Mouse (Mus musculus) spleen, adult 18-20 months (tissue): Measurements from ENCODE around the gene Pkd1.

ENCODE experiments used
- DNase-seq, 2 experiments: peaks; one replicate each; pipeline ENCODE4 v3.0.0; 2022; ENCODE audit warnings: mixed read lengths in 2 of 2

Pkd1 gene

DNA sequence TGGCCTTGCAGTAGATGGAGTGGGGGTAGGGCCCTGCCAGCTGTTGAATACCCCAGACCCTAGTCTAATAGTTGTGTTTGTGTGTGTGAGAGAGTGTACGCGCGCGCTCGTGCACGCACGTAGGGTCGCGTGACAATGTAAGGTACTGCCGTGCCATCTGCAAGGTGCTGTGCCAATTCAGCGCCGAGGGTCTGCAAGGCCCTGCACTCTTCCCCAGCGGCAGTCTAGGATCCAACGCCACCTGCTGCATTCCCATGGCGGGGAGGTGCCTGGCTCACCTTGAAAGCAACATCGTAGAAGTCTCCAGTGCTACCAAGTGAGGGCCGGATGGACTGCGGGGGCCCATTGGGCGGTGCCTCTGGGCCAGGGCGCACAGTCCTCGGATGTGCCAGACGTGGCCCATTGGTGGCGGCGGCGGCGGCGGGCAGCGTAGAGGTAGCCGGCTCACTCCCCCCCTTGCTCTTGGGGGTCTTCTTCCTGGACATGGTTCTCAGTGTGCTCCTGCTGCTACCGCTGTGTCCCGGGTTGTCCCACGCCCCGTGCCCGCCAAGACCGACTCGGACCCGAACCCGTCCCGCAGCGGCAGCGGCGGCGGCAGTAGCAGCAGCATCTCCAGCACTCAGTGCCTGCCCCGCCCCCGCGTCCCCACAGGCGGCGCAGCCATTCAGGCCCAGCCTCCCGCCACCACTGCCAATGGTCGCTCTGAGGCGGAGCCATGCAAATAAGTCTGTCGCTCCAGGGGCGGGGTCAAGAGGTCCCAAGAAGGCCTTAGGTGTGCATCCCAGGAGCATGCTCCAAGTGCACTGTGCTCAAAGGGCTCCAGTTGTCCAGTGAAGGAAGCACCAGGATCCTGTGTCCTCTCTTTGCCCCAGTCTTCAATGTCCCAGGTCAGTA lies 16.3 kb upstream of the Pkd1 start:
- DNase-seq = peak; percentile 74 to 80

DNA sequence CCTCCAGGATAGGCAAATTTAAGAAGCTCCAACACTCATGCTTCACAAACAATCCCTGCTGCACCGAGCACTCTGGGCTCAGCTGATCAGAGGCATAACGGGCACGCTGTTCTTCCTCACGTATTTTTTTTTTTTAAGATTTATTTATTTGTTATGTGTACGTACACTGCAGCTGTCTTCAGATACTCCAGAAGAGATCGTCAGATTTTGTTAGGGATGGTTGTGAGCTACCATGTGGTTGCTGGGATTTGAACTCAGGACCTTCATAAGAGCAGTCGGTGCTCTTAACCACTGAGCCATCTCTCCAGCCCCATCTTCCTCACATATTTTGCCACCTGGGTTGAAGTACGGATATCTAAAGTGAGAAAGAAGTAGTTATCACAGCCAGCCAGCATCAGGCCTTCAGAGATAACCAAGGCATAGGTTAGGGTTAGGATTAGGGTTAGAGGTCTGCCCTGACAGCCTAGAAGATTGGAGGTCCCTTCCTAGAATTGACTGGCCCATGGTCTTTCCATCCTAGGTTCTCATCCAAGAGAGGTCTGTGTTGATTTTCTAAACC lies 15.4 kb upstream of the Pkd1 start, which contains the start of gene Rab26:
Gene Rab26 (minus strand): TSS at position 51 of the 559 bp plus-strand sequence.
- DNase-seq = no peak

DNA sequence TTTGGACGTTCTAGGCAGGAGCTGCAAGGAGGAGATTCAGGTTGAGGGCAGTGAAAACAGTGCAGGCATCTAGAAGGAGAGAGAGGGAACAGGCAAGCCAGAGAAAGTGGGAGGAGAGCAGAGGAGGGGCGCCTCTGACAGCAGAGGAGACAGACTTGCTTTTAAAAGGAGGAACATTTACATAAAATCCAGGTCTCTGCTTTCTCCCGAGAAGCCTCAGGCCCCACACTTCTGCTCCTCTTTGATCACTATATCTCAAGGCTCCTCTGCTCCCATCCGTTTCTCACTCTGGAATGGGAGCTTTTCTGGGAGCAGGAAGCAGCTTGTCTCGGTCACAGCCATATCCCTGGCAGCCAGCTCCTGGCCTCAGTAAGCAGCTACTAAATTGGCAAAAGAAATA lies 14.3 kb upstream of the Pkd1 start:
- no peak for DNase-seq

DNA sequence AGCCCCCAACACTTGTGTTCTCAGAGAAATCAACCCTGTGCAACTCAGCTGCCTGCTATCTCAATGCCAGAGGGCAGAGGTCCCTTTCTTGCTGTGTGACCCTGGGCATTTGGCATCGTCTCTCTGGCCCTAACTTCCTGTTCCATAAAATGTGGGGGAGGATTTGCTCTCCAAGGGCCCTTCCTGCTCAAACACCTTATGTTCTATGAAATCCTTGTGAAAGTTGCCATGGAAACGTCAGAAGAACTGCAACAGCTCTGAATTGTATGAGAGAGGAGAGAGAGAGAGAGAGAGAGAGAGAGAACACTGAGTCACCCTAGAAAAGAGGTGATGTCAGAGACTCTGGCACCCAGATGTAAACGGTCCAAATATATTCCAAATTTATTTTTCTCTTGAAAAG lies 12.1 kb upstream of the Pkd1 start:
- no peak for DNase-seq

DNA sequence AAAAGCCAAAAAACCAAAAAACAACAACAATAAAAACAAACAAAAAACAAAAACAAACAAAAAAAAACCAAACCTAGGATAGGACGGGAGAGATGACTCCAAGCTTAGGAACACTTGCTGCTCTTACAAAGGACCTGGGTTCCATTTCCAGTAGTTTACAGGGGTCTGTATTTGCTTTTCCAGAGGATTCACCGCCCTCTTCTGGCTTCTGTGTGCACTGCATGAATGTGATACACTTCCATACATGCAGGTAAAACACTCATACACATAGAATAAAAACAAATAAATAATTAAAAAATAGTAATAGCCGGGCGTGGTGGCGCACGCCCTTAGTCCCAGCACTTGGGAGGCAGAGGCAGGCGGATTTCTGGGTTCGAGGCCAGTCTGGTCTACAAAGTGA lies 10.7 kb upstream of the Pkd1 start:
- peak; percentile 29 to 61 for DNase-seq

DNA sequence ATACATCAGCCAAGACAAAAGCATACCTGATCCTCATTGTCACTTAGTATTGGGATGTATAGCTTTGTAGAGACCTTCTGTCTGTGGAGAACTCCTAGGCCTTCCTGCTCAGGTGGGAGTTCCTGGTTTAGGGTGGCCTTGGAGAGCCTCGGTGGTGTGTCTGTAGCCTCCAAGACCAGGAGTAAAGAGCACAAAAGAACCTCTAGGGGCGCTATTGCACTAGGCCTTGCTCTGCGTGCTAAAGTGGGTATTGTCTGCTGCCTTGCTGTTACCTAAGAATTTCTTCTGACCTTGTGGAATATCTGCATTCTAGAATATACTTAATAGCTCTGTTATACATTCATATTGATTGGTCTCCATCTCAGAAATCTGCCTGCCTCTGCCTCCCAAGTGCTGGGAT lies 9.3 kb upstream of the Pkd1 start:
- DNase-seq = peak in 1 of 2 experiments; percentile 41

DNA sequence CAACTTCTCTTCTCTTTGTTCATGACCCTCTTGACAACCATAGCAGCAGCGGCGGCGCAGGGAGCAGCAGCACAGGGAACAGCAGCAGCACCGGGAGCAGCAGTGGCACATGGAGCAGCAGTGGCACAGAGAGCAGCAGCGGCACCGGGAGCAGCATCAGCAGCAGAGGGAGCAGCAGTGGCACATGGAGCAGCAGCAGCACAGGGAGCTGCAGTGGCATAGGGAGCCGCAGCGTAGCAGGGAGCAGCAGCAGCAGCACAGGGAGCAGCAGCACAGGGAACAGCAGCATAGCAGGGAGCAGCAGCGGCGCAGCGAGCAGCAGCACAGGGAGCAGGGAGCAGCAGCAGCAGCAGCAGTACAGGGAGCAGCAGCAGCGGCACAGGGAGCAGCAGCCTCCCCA lies 5.0 kb upstream of the Pkd1 start:
- DNase-seq = no peak

DNA sequence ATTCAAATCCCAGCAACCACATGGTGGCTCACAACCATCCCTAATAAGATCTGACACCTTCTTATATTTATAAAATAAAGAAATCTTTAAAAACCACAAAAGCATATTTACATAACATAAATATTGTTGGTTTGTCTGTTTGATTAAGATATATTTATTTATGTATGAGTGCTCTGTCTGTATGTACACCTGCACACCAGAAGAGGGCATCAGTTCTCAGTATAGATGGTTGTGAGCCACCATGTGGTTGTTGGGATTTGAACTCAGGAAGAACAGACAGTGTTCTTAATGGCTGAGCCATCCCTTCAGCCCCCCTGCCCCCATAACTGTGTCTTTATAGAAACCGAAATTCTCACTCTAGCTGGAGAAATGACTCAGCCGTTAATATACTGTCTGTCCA lies 4.4 kb upstream of the Pkd1 start:
- DNase-seq = no peak

DNA sequence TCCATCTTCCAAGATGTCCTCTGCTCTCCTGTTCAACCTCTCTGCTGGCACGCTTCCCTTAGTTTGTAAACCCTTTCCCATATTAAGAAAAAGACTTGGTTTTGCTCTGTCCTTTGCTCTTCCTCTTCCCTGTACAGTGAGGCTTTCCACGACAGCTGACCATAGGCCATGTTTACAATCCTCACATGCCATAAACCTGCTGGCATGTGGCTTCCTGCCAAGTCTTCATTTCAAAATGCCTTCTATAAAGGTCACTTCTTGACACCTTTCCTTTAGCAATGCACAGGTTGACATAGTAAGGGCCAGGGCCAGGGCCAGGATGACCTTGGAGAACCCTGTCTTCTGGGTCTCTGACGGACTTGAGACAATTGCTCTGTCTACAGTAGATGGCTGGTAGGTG lies 3.4 kb upstream of the Pkd1 start:
- no peak for DNase-seq

DNA sequence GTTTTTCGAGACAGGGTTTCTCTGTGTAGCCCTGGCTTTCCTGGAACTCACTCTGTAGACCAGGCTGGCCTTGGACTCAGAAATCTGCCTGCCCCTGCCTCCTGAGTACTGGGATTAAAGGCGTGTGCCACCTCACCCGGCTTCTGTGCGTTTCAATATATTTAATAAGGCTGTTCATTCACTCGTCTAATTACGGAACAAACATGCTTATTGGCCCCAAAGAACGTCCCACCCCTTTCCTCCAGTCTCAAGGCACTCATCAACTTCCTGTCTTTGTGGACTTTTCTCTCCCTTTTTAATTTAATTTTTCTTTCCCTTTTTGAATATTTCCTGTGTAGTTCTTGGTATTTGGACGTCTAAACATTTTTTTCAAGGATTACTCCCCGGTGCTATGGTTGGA lies 1.2 kb upstream of the Pkd1 start:
- DNase-seq = peak in 1 of 2 experiments; percentile 47

DNA sequence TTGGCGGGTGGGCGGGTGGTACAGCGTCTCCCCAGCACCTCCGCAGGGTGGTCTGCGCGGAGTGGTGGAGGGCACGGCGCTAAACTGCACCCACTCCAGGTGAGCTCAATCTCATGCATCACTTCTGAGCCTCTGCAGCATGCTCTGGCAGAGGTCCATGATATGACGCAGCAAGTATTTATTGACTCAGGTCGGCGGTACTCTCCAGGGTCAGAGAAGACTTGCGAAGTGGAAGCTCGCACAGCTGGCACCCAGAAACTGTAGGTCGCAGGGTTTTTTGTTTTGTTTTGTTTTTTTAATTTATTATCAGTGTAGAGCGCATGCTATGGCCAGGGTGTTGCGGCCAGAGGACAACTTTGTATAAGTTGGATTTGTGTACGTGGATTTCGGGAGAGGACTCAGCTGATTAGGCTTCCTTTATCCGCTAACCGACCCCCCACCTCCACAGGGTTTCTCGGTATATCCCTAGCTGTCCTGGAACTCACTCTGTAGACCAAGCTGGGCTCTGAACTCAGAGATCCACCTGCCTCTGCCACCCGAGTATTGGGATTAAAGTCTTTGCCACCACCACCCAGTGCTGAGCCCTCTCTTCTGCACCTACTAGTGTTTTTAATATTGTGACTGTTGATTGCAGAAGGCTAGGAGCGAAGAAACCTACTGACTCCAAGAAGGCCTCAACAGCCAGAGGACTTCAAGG lies 565 bp upstream of the Pkd1 start:
- peak; percentile 35 to 54 for DNase-seq

DNA sequence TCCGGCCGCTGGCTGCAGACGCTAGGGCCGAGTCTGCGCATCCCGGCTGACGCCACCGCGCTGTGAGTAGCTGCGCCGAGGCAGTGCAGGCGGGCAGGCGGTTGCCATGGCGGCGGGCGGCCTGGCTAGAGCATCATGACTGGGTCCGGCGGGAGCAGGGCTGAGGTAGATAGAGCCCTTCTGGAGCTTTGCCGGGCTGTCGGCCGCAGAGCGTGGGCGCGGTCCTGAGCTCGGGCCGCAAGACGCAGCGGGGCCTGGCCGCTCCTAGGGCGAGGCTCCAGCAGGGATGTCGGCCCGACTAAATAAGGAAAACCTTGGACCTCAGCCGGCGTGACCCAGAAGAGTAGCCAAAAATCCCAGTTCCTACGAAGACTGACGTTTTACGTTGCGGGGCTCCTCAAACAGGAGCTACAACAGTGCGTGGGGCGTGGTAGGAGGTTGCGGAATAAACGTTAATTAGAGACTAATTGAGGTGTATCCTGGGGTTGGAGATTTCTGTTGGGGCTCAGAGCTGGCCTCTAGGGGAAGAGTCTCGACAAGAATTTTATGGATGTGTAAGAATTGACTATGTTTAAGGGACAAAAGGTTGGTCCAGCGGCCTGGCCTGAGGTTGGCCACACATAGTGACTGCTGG lies 899 bp downstream of the Pkd1 start:
- DNase-seq = peak; percentile 61 to 67

DNA sequence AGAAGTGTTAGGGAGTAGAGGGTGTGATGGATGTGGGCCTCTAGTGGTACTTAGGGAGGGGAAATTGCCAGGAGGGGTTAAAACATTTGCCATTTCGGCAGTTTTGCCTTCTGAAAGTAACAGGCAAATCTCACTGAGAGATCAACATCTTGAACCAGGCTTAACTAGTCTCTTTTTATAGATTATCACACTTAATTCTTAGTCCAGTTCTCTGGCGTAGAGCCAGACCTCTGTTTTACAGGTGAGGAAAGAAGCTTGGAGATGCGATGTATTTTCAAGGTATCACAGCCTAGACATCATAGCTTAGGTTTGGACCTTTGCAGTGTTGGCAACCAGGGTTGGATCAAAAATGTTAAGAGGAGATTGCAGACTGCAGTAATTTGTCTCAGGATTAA lies 1.4 kb downstream of the Pkd1 start:
- DNase-seq = no peak

DNA sequence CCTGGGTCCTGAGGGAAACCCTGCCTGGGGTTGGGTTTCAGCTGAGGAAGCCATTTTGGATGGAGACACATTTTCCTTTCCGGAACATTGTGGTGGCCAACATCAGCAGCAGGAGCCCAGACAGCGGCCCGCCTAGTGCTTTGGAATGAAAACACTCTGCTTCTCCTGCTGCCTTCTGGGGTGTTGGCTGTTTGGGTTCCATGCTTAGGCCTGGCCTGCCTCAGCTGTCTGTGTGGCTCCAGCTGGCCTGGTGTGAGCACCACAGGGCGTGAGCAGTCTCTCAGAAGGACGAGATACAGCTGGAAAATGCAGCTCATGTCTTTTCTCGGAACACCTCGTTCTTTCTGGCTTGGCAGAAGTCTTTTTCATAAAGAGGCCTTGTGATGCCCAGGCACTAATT lies 7.5 kb downstream of the Pkd1 start:
- no peak for DNase-seq

DNA sequence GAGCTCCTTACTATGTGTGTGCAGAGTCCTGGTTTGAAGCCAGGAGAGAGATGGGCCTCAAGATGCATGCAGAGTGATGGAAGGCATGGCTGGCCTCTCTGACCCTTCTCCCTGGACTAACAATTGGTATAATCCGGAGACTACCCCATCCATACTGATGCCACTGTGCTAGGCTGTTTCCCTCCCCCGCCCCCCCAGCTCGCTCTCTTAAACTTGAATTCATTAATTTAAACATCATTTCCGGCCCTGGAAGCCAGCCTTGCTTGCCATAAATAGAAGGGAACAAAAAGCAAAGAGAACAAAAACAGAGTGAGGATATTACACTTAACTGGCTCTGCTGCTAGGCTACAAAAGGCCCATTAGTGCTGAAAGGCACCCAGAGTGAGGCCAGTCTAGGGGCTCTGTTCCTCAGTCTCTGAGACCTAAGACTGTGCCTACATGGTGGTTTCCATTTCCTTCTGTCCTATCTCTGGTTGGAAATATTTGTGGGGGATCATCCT lies 9.0 kb downstream of the Pkd1 start:
- DNase-seq = no peak

DNA sequence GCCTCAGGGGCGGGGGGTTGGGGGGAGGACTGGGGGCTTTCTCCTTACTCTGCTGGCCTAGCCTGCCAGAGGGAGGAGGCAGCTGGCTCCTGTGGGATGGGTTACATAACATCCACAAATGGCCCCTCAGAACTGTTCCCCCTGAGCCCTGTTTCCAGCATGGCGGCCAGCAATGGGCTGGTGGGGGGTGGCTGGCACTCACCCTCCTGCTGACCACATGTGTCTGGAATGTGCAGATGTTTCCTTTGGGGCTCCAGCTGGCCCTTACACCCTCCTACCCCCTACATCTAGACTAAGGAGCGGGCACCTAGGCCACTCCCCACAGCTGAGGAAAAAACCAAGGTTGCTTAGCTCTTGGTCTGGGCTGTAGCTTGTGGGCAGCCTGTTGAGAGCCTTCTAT lies 9.5 kb downstream of the Pkd1 start:
- no peak for DNase-seq

DNA sequence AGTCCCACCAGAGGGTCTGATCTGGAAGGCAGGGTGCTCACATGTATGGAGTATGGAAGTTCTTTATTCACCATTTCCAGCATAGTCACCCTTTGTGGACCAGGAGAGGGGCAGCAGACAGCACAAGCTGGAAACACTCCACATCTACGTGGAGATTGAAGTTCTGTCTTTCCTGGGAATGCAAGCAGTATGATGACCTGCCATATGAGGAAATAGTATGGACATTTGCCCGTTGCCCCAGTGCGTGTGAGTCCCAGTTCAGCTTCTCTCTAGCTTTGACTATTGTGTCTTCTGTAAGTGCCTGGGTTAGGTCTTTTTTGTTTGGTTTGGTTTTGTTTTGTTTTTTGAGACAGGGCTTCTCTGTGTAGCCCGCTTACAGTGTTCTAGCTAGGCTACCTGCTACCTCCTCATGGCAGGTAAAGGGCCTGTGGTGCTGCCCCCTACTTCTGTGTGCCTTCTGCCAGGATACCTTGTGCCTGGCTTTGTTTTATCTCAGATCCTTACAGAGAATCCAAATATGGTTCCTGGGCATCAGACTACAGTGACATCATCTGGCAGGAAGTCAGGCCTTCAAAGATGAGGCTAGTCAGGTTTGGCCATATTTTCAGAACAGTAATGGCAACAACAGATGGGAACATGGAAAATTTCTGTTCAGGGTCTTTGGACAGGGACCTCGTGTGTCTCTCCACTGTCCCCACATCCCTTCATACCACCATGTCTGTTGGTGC lies 10.8 kb downstream of the Pkd1 start:
- DNase-seq = no peak

DNA sequence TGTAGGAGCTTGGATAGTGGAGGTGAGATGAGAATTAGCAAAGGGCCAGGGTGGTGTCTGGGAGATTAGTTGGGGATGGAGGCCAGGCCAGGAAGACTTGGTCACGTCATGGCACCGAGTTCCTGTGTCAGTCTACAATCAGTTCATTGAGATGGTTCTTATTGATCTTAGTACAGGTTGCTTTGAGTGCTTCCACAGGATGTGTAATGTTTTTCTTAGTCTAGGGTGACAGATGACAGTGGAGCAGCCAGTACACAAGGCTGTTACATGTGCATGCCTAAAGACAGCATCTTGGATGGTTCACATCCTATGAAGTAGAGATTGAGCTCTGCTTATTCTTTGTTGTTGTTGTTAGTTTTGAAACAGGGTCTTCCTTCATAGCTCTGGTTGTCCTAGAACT lies 12.0 kb downstream of the Pkd1 start:
- no peak for DNase-seq

DNA sequence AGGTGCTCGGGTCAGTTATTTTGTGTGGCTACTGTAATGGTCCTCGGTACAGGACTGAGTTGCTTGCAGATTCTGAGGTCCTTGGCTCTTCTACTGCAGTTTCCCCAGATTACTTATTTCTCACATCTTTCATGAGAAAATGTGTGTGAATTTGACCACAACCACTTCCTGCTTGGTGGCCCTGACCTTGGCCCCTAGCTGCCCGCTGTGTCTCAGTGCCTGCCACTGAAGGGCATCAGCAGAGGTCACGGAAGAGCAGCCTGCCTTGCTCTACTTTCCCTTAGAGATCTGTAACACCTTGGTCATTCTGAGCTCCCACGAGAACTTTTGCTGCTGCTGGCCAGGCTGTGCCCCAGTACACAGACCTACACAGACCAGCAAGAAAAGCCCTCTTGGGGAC lies 14.0 kb downstream of the Pkd1 start:
- no peak for DNase-seq

DNA sequence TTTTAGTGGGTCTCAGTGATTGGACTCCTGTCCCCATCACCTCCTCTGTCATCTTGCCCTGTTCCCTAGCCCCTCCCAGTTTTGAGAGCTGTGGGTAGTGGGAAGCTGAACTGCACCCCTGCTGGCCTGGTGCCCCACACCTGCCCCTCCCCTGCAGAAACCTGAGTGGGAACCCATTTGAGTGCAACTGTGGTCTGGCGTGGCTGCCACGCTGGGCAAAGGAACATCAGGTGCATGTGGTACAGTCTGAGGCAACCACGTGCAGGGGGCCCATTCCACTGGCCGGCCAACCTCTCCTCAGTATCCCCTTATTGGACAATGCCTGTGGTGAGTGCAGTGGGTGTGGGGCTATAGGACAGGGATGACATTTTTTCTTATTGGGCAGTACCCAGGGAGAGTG lies 14.8 kb downstream of the Pkd1 start:
- DNase-seq = no peak

DNA sequence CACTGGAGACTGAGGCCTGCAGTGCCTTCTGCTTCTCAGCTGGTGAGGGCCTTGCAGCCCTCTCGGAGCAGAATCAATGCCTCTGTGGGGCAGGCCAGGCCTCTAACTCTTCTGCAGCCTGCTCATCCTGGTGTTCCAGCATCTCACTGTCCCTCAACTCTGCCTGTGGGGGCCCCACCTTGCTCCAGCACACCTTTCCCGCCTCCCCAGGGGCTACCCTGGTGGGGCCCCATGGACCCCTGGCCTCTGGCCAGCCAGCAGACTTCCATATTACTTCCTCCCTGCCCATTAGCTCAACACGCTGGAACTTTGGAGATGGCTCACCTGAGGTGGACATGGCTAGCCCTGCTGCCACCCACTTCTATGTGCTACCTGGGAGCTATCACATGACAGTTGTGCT lies 15.5 kb downstream of the Pkd1 start:
- DNase-seq = no peak

DNA sequence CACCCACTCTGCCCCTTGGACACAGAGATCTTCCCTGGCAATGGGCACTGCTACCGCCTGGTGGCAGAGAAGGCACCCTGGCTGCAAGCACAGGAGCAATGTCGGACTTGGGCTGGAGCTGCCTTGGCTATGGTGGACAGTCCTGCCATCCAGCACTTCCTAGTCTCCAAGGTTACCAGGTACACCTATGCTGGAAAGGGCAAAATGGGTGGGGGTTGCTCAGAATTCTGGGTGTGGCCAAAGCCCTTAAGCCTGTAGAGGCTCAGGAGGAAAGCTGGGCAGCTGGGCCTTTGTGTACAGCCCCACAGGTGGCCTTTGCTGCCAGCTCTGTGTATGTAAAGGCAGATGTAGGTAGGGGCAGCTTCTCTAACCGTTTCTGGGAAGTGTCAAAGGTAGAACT lies 16.2 kb downstream of the Pkd1 start:
- no peak for DNase-seq
